Mouse (Mus musculus): ENCODE data around the gene Hoxa1.

- TF ChIP-seq CTCF (IDR thresholded peaks at IDR 0.05; ENCODE audit: extremely low read depth, insufficient read depth, insufficient read length, insufficient replicate concordance) (no peak), POLR2A (IDR thresholded peaks at IDR 0.05; ENCODE audit: low read depth, low read length) (no peak)
These were observed 19.7 kb upstream of the Hoxa1 start for GRCm38 (mm10) chr6:52177806-52178205.

All from spleen, adult 2 months (tissue).